Mouse (Mus musculus): Measurements from ENCODE around the gene Pfkl. TPM values are rescaled to one million over a fixed set of nuclear protein-coding genes. Genes with fewer than 3 reads are reported as not detected.
A peak's percentile ranks its signal among the peaks of the same experiment; 100 is the strongest.
"Not testable (repeated sequence)": the region's sequence is repeated elsewhere in the genome, so short reads cannot be mapped to it uniquely, and the experiment has no call there.

Gene Pfkl
- polyA plus RNA-seq, 1 experiment from 2014 or later: 148 TPM

GRCm38 (mm10) chr10:78037139-78037538, 27.3 kb upstream of the Pfkl start:
- Histone ChIP-seq H3K36me3 (no peaks in the 10 kb centered on the region), H3K9ac (no peak overlapping the region), H3K27ac (replicated peaks) (no peak overlapping the region), H3K27me3 (no peaks in the 10 kb centered on the region; the same call in 1 of the 2 replicates), H3K4me3 (replicated peaks) (no peak overlapping the region), H3K9me3 (replicated peaks) (no peaks in the 10 kb centered on the region), H3K4me2 (replicated peaks) (no peak overlapping the region), H3K4me1 (peaks cover under 1% of the 10 kb centered on the region; the same call in 1 of the 2 replicates)
- no peak for ATAC-seq (ENCODE audit: insufficient number of reproducible peaks, low FRiP score, low TSS enrichment, low read depth)
- 82% methylated on average over 4 of the region's 4 CpGs for WGBS

- ATAC-seq (ENCODE audit: insufficient number of reproducible peaks, low FRiP score, low TSS enrichment, low read depth): no peak
- no peaks in the 10 kb centered on the region for H3K36me3 ChIP-seq
- no peak overlapping the region for H3K27ac ChIP-seq (replicated peaks)
- no peaks in the 10 kb centered on the region; the same call in 1 of the 2 replicates for H3K27me3 ChIP-seq
- WGBS: 75% methylated on average over 2 of the region's 2 CpGs
- H3K4me1 ChIP-seq: no peaks in the 10 kb centered on the region
- H3K4me3 ChIP-seq (replicated peaks): no peak overlapping the region
- H3K9me3 ChIP-seq (replicated peaks): no peaks in the 10 kb centered on the region
- no peak overlapping the region for H3K9ac ChIP-seq
- no peak overlapping the region for H3K4me2 ChIP-seq (replicated peaks)
Observed at GRCm38 (mm10) chr10:78031987-78032386, 22.1 kb upstream of the Pfkl start.

GRCm38 (mm10) chr10:78029080-78029479, 19.2 kb upstream of the Pfkl start:
- H3K27me3 ChIP-seq: no peaks in the 10 kb centered on the region
- ATAC-seq (ENCODE audit: insufficient number of reproducible peaks, low FRiP score, low TSS enrichment, low read depth): no peak
- WGBS: 78% methylated on average over 1 of the region's 1 CpGs

GRCm38 (mm10) chr10:78028129-78028528, 18.2 kb upstream of the Pfkl start:
- Histone ChIP-seq H3K36me3 (no peaks in the 10 kb centered on the region), H3K27ac (replicated peaks) (no peak overlapping the region), H3K9ac (no peak overlapping the region), H3K4me2 (replicated peaks) (no peak overlapping the region), H3K27me3 (no peaks in the 10 kb centered on the region), H3K4me3 (replicated peaks) (no peak overlapping the region), H3K9me3 (replicated peaks) (no peaks in the 10 kb centered on the region), H3K4me1 (no peaks in the 10 kb centered on the region)
- 2% methylated on average over 5 of the region's 5 CpGs for WGBS
- ATAC-seq (ENCODE audit: insufficient number of reproducible peaks, low FRiP score, low TSS enrichment, low read depth): peak; percentile 65; the same call in 1 of the 2 replicates

More at GRCm38 (mm10) chr10:78029080-78029479, 19.2 kb upstream of the Pfkl start:
- Histone ChIP-seq H3K36me3 (no peaks in the 10 kb centered on the region), H3K4me1 (no peaks in the 10 kb centered on the region), H3K4me3 (replicated peaks) (no peak overlapping the region), H3K4me2 (replicated peaks) (no peak overlapping the region), H3K27ac (replicated peaks) (no peak overlapping the region), H3K9me3 (replicated peaks) (no peaks in the 10 kb centered on the region), H3K9ac (no peak overlapping the region)

- H3K9me3 ChIP-seq (replicated peaks); H3K27ac ChIP-seq (replicated peaks); H3K36me3 ChIP-seq; H3K9ac ChIP-seq; H3K4me1 ChIP-seq; H3K4me3 ChIP-seq (replicated peaks); ATAC-seq (ENCODE audit: insufficient number of reproducible peaks, low FRiP score, low TSS enrichment, low read depth); H3K27me3 ChIP-seq; H3K4me2 ChIP-seq (replicated peaks): not testable (repeated sequence)
- 68% methylated on average over 6 of the region's 8 CpGs for WGBS
Observed at GRCm38 (mm10) chr10:78025453-78025852, 15.6 kb upstream of the Pfkl start.

GRCm38 (mm10) chr10:78019984-78020383, 10.1 kb upstream of the Pfkl start:
- not testable (repeated sequence) for H3K9me3 ChIP-seq (replicated peaks); H3K27ac ChIP-seq (replicated peaks); H3K4me1 ChIP-seq; ATAC-seq (ENCODE audit: insufficient number of reproducible peaks, low FRiP score, low TSS enrichment, low read depth); H3K9ac ChIP-seq; H3K4me2 ChIP-seq (replicated peaks); H3K27me3 ChIP-seq; H3K4me3 ChIP-seq (replicated peaks); H3K36me3 ChIP-seq
- 94% methylated on average over 7 of the region's 11 CpGs for WGBS

- WGBS: 77% methylated on average over 4 of the region's 4 CpGs
- no peaks in the 10 kb centered on the region for H3K27me3 ChIP-seq
- peak; percentile 39; the same call in 1 of the 2 replicates for ATAC-seq (ENCODE audit: insufficient number of reproducible peaks, low FRiP score, low TSS enrichment, low read depth)
- H3K36me3 ChIP-seq: no peaks in the 10 kb centered on the region
- H3K4me3 ChIP-seq (replicated peaks): no peak overlapping the region
- no peak overlapping the region; the same call in 1 of the 2 replicates for H3K4me2 ChIP-seq (replicated peaks)
- H3K9ac ChIP-seq: no peak overlapping the region
- no peaks in the 10 kb centered on the region for H3K9me3 ChIP-seq (replicated peaks)
- H3K4me1 ChIP-seq: no peaks in the 10 kb centered on the region
- no peak overlapping the region for H3K27ac ChIP-seq (replicated peaks)
Observed at GRCm38 (mm10) chr10:78019291-78019690, 9.4 kb upstream of the Pfkl start.

GRCm38 (mm10) chr10:78018797-78019203, 8.9 kb upstream of the Pfkl start:
- Histone ChIP-seq H3K9me3 (replicated peaks) (no peaks in the 10 kb centered on the region), H3K9ac (no peak overlapping the region), H3K4me3 (replicated peaks) (peak overlapping the region; percentile 29), H3K4me2 (replicated peaks) (peak overlapping the region; percentile 55), H3K27me3 (no peaks in the 10 kb centered on the region), H3K4me1 (no peaks in the 10 kb centered on the region), H3K27ac (replicated peaks) (no peak overlapping the region), H3K36me3 (no peaks in the 10 kb centered on the region)
- ATAC-seq (ENCODE audit: insufficient number of reproducible peaks, low FRiP score, low TSS enrichment, low read depth): no peak; the same call in 1 of the 2 replicates
- 17% methylated on average over 19 of the region's 19 CpGs for WGBS

GRCm38 (mm10) chr10:78016366-78016765, 6.5 kb upstream of the Pfkl start:
- Histone ChIP-seq H3K27ac (replicated peaks) (no peak overlapping the region), H3K9ac (no peak overlapping the region), H3K36me3 (no peaks in the 10 kb centered on the region), H3K27me3 (no peaks in the 10 kb centered on the region), H3K4me2 (replicated peaks) (no peak overlapping the region), H3K4me1 (no peaks in the 10 kb centered on the region), H3K9me3 (replicated peaks) (no peaks in the 10 kb centered on the region), H3K4me3 (replicated peaks) (no peak overlapping the region)
- WGBS: 52% methylated on average over 5 of the region's 5 CpGs
- ATAC-seq (ENCODE audit: insufficient number of reproducible peaks, low FRiP score, low TSS enrichment, low read depth): no peak

- H3K9me3 ChIP-seq (replicated peaks): no peaks in the 10 kb centered on the region
- H3K36me3 ChIP-seq: no peaks in the 10 kb centered on the region
- ATAC-seq (ENCODE audit: insufficient number of reproducible peaks, low FRiP score, low TSS enrichment, low read depth): no peak
- no peak overlapping the region for H3K4me3 ChIP-seq (replicated peaks)
- no peak overlapping the region for H3K27ac ChIP-seq (replicated peaks)
- no peak overlapping the region for H3K4me2 ChIP-seq (replicated peaks)
- no peaks in the 10 kb centered on the region for H3K27me3 ChIP-seq
- no peak overlapping the region for H3K9ac ChIP-seq
- H3K4me1 ChIP-seq: no peaks in the 10 kb centered on the region
- WGBS: 81% methylated on average over 1 of the region's 1 CpGs
Observed at GRCm38 (mm10) chr10:78015489-78015888, 5.6 kb upstream of the Pfkl start.

GRCm38 (mm10) chr10:78012661-78013495, 3.0 kb upstream of the Pfkl start:
- no peak for ATAC-seq (ENCODE audit: insufficient number of reproducible peaks, low FRiP score, low TSS enrichment, low read depth)
- Histone ChIP-seq H3K27ac (replicated peaks) (no peak overlapping the region), H3K4me3 (replicated peaks) (no peak overlapping the region), H3K4me1 (peaks cover 13% of the 10 kb centered on the region), H3K36me3 (no peaks in the 10 kb centered on the region), H3K27me3 (no peaks in the 10 kb centered on the region), H3K9me3 (replicated peaks) (no peaks in the 10 kb centered on the region), H3K4me2 (replicated peaks) (no peak overlapping the region), H3K9ac (no peak overlapping the region)
- WGBS: 89% methylated on average over 18 of the region's 18 CpGs

GRCm38 (mm10) chr10:78011116-78011515, 1.2 kb upstream of the Pfkl start:
- ATAC-seq (ENCODE audit: insufficient number of reproducible peaks, low FRiP score, low TSS enrichment, low read depth); H3K4me3 ChIP-seq (replicated peaks); H3K9ac ChIP-seq; H3K4me2 ChIP-seq (replicated peaks); H3K27me3 ChIP-seq; H3K9me3 ChIP-seq (replicated peaks); H3K36me3 ChIP-seq; H3K27ac ChIP-seq (replicated peaks): not testable (repeated sequence)
- WGBS: 92% methylated on average over 5 of the region's 5 CpGs
- H3K4me1 ChIP-seq: peaks cover 30% of the 10 kb centered on the region

Data from embryonic facial prominence, embryonic 15.5 days (tissue).